Mouse (Mus musculus): Measurements from ENCODE around the gene Ptov1. TPM values are rescaled to one million over a fixed set of nuclear protein-coding genes. Genes with fewer than 3 reads are reported as not detected.

Ptov1 gene
- polyA plus RNA-seq, 1 experiment from 2014 or later: 419 TPM

DNA sequence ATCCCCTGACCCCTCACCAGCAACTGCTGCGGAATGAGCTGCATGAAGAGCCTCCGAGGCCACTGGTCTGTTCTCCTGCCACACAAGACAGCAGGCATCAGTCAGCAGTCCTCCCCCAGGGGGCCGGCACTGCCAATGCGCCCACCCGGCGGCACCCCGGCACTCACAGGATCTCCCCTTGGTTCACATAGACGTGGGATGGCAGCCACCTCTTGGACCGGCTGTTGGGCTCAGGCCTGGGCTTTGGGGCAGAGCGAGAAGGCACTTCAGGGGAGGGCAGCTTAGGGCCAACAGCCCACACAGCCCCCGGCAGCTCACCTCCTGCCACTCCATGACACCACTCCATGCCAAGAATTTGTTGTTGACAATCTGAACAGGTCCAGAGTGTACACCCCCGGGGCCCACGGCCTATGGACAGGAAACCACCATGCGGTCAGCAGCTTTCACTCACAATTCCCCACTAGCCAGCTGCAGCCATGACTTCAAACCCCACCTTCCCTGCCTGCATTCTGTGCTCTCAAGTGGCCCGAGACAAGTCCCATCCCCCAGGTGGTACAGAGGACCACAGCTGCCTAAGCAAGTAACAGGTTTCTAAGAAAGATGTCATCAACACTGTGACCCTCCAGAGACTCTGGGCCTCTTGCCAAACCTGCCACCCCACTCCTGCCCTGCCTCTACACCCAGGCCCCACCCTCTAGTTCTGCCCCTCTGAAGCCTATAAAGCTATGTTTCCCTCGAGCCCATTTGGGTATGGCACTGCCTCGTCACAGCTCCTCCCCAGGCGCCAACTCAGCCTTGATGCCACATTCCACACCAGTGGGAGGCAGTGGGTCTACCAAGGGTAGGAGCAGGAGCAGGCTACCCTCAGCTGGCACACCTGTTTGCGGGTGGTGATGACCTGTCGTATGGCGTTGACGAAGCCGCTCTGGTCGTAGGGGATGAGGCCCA is 4.7 kb downstream of the Ptov1 start:
- no peak for ATAC-seq
- peaks cover 42% of the 10 kb centered on the region for H3K4me1 ChIP-seq (ENCODE audit: control insufficient read depth, insufficient read depth, low read length)
- H3K4me3 ChIP-seq (ENCODE audit: low read depth, low read length): no peak overlapping the region
- H3K27me3 ChIP-seq (ENCODE audit: control insufficient read depth, insufficient read depth, low read depth, low read length): no peaks in the 10 kb centered on the region
- H3K9me3 ChIP-seq (replicated peaks; ENCODE audit: control insufficient read depth, low read length, poor library complexity, severe bottlenecking): no peaks in the 10 kb centered on the region
- H3K36me3 ChIP-seq (ENCODE audit: control insufficient read depth, insufficient read depth, low read length): peaks cover 38% of the 10 kb centered on the region
- H3K4me2 ChIP-seq (ENCODE audit: low read length): no peak overlapping the region
- 81% methylated on average over 24 of the region's 24 CpGs for WGBS
- 0 out of 2 replicates have a peak overlapping the region, but pooled peaks have one; percentile 21 for H3K9ac ChIP-seq (ENCODE audit: low read depth, low read length)
- H3K27ac ChIP-seq (ENCODE audit: low read length): 0 out of 2 replicates have a peak overlapping the region, but pooled peaks have one; percentile 13

- Histone ChIP-seq H3K9me3 (replicated peaks; ENCODE audit: control insufficient read depth, low read length, poor library complexity, severe bottlenecking) (no peaks in the 10 kb centered on the region), H3K4me3 (ENCODE audit: low read depth, low read length) (no peak overlapping the region), H3K4me1 (ENCODE audit: control insufficient read depth, insufficient read depth, low read length) (peaks cover 42% of the 10 kb centered on the region), H3K27me3 (ENCODE audit: control insufficient read depth, insufficient read depth, low read depth, low read length) (no peaks in the 10 kb centered on the region), H3K36me3 (ENCODE audit: control insufficient read depth, insufficient read depth, low read length) (peaks cover 38% of the 10 kb centered on the region), H3K27ac (ENCODE audit: low read length) (no peak overlapping the region), H3K9ac (ENCODE audit: low read depth, low read length) (no peak overlapping the region), H3K4me2 (ENCODE audit: low read length) (no peak overlapping the region)
- WGBS: 83% methylated on average over 11 of the region's 11 CpGs
- no peak for ATAC-seq
These were observed 5.5 kb downstream of the Ptov1 start for GRCm38 (mm10) chr7:44863982-44864494.

- H3K9ac ChIP-seq (ENCODE audit: low read depth, low read length): no peak overlapping the region
- H3K36me3 ChIP-seq (ENCODE audit: control insufficient read depth, insufficient read depth, low read length): peaks cover 38% of the 10 kb centered on the region
- H3K4me3 ChIP-seq (ENCODE audit: low read depth, low read length): no peak overlapping the region
- H3K9me3 ChIP-seq (replicated peaks; ENCODE audit: control insufficient read depth, low read length, poor library complexity, severe bottlenecking): no peaks in the 10 kb centered on the region
- H3K4me1 ChIP-seq (ENCODE audit: control insufficient read depth, insufficient read depth, low read length): peaks cover 42% of the 10 kb centered on the region
- H3K27me3 ChIP-seq (ENCODE audit: control insufficient read depth, insufficient read depth, low read depth, low read length): no peaks in the 10 kb centered on the region
- 92% methylated on average over 14 of the region's 14 CpGs for WGBS
- H3K4me2 ChIP-seq (ENCODE audit: low read length): no peak overlapping the region
- H3K27ac ChIP-seq (ENCODE audit: low read length): no peak overlapping the region
- ATAC-seq: no peak
These were observed 6.4 kb downstream of the Ptov1 start for GRCm38 (mm10) chr7:44863210-44863609.

- no peaks in the 10 kb centered on the region for H3K27me3 ChIP-seq (ENCODE audit: control insufficient read depth, insufficient read depth, low read depth, low read length)
- WGBS: 95% methylated on average over 8 of the region's 8 CpGs
- ATAC-seq: no peak
- no peak overlapping the region for H3K27ac ChIP-seq (ENCODE audit: low read length)
- H3K4me2 ChIP-seq (ENCODE audit: low read length): no peak overlapping the region
- H3K4me3 ChIP-seq (ENCODE audit: low read depth, low read length): no peak overlapping the region
- peaks cover 38% of the 10 kb centered on the region for H3K36me3 ChIP-seq (ENCODE audit: control insufficient read depth, insufficient read depth, low read length)
- peaks cover 41% of the 10 kb centered on the region for H3K4me1 ChIP-seq (ENCODE audit: control insufficient read depth, insufficient read depth, low read length)
- H3K9me3 ChIP-seq (replicated peaks; ENCODE audit: control insufficient read depth, low read length, poor library complexity, severe bottlenecking): no peaks in the 10 kb centered on the region
- H3K9ac ChIP-seq (ENCODE audit: low read depth, low read length): no peak overlapping the region
These were observed 7.2 kb downstream of the Ptov1 start for GRCm38 (mm10) chr7:44862434-44862833.

DNA sequence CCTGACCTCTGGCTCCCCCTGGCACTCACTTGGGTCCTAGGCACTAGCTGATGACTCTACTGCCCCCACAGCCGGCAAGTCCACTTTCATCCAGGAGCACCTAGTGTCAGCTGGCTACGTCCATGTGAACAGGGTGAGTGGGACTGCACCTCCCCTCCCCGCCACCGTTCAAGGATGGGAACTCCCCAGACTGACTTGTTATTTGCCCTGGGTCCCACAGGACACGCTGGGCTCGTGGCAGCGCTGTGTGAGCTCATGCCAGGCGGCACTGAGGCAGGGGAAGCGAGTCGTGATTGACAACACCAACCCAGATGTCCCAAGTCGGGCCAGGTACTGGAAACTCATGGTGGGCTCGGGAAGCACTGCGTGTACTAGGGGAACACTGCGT is 8.2 kb downstream of the Ptov1 start:
- Histone ChIP-seq H3K27ac (ENCODE audit: low read length) (no peak overlapping the region), H3K36me3 (ENCODE audit: control insufficient read depth, insufficient read depth, low read length) (peaks cover 38% of the 10 kb centered on the region), H3K4me1 (ENCODE audit: control insufficient read depth, insufficient read depth, low read length) (peaks cover 33% of the 10 kb centered on the region), H3K9ac (ENCODE audit: low read depth, low read length) (no peak overlapping the region), H3K27me3 (ENCODE audit: control insufficient read depth, insufficient read depth, low read depth, low read length) (no peaks in the 10 kb centered on the region), H3K4me3 (ENCODE audit: low read depth, low read length) (no peak overlapping the region), H3K4me2 (ENCODE audit: low read length) (no peak overlapping the region), H3K9me3 (replicated peaks; ENCODE audit: control insufficient read depth, low read length, poor library complexity, severe bottlenecking) (no peaks in the 10 kb centered on the region)
- 81% methylated on average over 14 of the region's 14 CpGs for WGBS
- no peak for ATAC-seq

- no peak for ATAC-seq
- H3K27ac ChIP-seq (ENCODE audit: low read length): peak overlapping the region; percentile 6; the same call in 1 of the 2 replicates
- peaks cover 28% of the 10 kb centered on the region for H3K4me1 ChIP-seq (ENCODE audit: control insufficient read depth, insufficient read depth, low read length)
- no peaks in the 10 kb centered on the region for H3K9me3 ChIP-seq (replicated peaks; ENCODE audit: control insufficient read depth, low read length, poor library complexity, severe bottlenecking)
- 51% methylated on average over 22 of the region's 22 CpGs for WGBS
- H3K27me3 ChIP-seq (ENCODE audit: control insufficient read depth, insufficient read depth, low read depth, low read length): no peaks in the 10 kb centered on the region
- no peak overlapping the region for H3K4me3 ChIP-seq (ENCODE audit: low read depth, low read length)
- H3K9ac ChIP-seq (ENCODE audit: low read depth, low read length): no peak overlapping the region
- peaks cover 36% of the 10 kb centered on the region for H3K36me3 ChIP-seq (ENCODE audit: control insufficient read depth, insufficient read depth, low read length)
- no peak overlapping the region for H3K4me2 ChIP-seq (ENCODE audit: low read length)
These were observed 8.8 kb downstream of the Ptov1 start for GRCm38 (mm10) chr7:44860576-44861428.

DNA sequence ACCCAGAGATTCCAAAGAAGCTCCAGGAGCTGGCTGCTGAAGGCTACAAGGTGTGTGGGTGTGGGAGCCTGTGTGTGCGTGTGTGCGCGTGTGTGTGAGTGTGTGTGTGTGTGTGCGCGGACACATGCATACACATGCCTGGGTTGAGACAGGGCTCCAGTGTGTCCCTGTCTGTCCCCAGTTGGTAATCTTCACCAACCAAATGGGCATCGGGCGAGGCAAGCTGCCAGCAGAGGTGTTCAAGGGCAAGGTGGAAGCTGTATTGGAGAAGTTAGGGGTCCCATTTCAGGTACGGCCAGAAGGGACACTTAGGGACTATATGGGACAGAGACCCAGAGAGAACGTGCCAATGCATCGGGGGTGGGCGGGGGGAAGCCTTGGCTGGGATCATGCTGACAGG is 9.7 kb downstream of the Ptov1 start:
- 90% methylated on average over 11 of the region's 11 CpGs for WGBS
- Histone ChIP-seq H3K4me1 (ENCODE audit: control insufficient read depth, insufficient read depth, low read length) (peaks cover 22% of the 10 kb centered on the region), H3K9ac (ENCODE audit: low read depth, low read length) (no peak overlapping the region), H3K27ac (ENCODE audit: low read length) (no peak overlapping the region), H3K27me3 (ENCODE audit: control insufficient read depth, insufficient read depth, low read depth, low read length) (no peaks in the 10 kb centered on the region), H3K4me2 (ENCODE audit: low read length) (no peak overlapping the region), H3K36me3 (ENCODE audit: control insufficient read depth, insufficient read depth, low read length) (peaks cover 30% of the 10 kb centered on the region), H3K4me3 (ENCODE audit: low read depth, low read length) (no peak overlapping the region), H3K9me3 (replicated peaks; ENCODE audit: control insufficient read depth, low read length, poor library complexity, severe bottlenecking) (no peaks in the 10 kb centered on the region)
- ATAC-seq: no peak

GRCm38 (mm10) chr7:44857905-44858304 is 11.7 kb downstream of the Ptov1 start:
- no peaks in the 10 kb centered on the region for H3K27me3 ChIP-seq (ENCODE audit: control insufficient read depth, insufficient read depth, low read depth, low read length)
- peaks cover 28% of the 10 kb centered on the region for H3K4me1 ChIP-seq (ENCODE audit: control insufficient read depth, insufficient read depth, low read length)
- WGBS: 26% methylated on average over 8 of the region's 8 CpGs
- ATAC-seq: no peak
- H3K4me3 ChIP-seq (ENCODE audit: low read depth, low read length): peak overlapping the region; percentile 78
- peak overlapping the region; percentile 70 for H3K4me2 ChIP-seq (ENCODE audit: low read length)
- H3K9me3 ChIP-seq (replicated peaks; ENCODE audit: control insufficient read depth, low read length, poor library complexity, severe bottlenecking): no peaks in the 10 kb centered on the region
- H3K9ac ChIP-seq (ENCODE audit: low read depth, low read length): peak overlapping the region; percentile 84
- H3K27ac ChIP-seq (ENCODE audit: low read length): peak overlapping the region; percentile 96
- peaks cover 11% of the 10 kb centered on the region for H3K36me3 ChIP-seq (ENCODE audit: control insufficient read depth, insufficient read depth, low read length)

Data from midbrain, embryonic 16.5 days (tissue).